Mouse (Mus musculus) hindbrain, postnatal 0 days (tissue): ENCODE results near the gene Pramef20. TPM values are rescaled to one million over a fixed set of nuclear protein-coding genes. Genes with fewer than 3 reads are reported as not detected.
"Not testable (repeated sequence)": the region's sequence is repeated elsewhere in the genome, so short reads cannot be mapped to it uniquely, and the experiment has no call there.

Source experiments
- ATAC-seq: fragments of 200-750 bp; cut with Nextera tagmentation; 2 replicates; pipeline ENCODE4 v1.8.0; 2017; ENCODE audit warnings: mild to moderate bottlenecking, moderate TSS enrichment, moderate library complexity
- DNase-seq: peaks from one replicate; pipeline ENCODE4 v3.0.0-alpha.2; 2015; ENCODE audit warnings: low spot score
- H3K27ac ChIP-seq: fragments of 300-500 bp; sonication (generic); 2 replicates; pipeline ENCODE4 v1.5.1; 2014; ENCODE audit warnings: mild to moderate bottlenecking
- H3K27me3 ChIP-seq: fragments of 300-500 bp; sonication (generic); 2 replicates; pipeline ENCODE4 v1.6.1; 2014; ENCODE audit warnings: low read length, mixed read lengths; ENCODE audit not compliant: insufficient read depth
- H3K36me3 ChIP-seq: fragments of 300-500 bp; sonication (generic); 2 replicates; pipeline ENCODE4 v1.6.1; 2014; ENCODE audit warnings: low read length, mixed read lengths; ENCODE audit not compliant: insufficient read depth
- H3K4me1 ChIP-seq: fragments of 300-500 bp; sonication (generic); 2 replicates; pipeline ENCODE4 v1.6.1; 2014; ENCODE audit warnings: antibody characterized with exemption, low read length, mixed read lengths; ENCODE audit not compliant: insufficient read depth
- H3K4me2 ChIP-seq: fragments of 300-500 bp; sonication (generic); 2 replicates; pipeline ENCODE4 v1.6.1; 2014; ENCODE audit warnings: low read depth, mild to moderate bottlenecking, low read length, moderate library complexity, mixed read lengths
- H3K4me3 ChIP-seq: fragments of 300-500 bp; sonication (generic); 2 replicates; pipeline ENCODE4 v1.5.1; 2014; ENCODE audit warnings: low read length
- H3K9ac ChIP-seq: fragments of 300-500 bp; sonication (generic); replicated peaks from 2 replicates; pipeline ENCODE4 v1.6.1; 2014; ENCODE audit warnings: mild to moderate bottlenecking, low read length, moderate library complexity, mixed read lengths
- H3K9me3 ChIP-seq: fragments of 300-500 bp; sonication (generic); 2 replicates; pipeline ENCODE4 v1.6.1; 2016; ENCODE audit warnings: low read length, mixed read lengths
- CTCF ChIP-seq: IDR thresholded peaks from 2 replicates; pipeline ENCODE4 v1.5.1; 2016; ENCODE audit warnings: antibody characterized with exemption, control low read depth, low read depth
- WGBS: fragments of 180-500 bp; shearing (Covaris S2); extraction: QIAGEN DNeasy Blood & Tissue Kit; methylation state at CpG from one replicate; pipeline ENCODE4 v1.1.7; 2014; 5-methylcytosine and 5-hydroxymethylcytosine counted together
- polyA plus RNA-seq: library from polyadenylated mRNA; unstranded; fragments of >200 nt; fragmentation: Nextera tagmentation; extraction: Ambion mirVana; gene quantifications from 2 replicates; pipeline ENCODE4 v1.2.1, GENCODE M21; 2015
- total RNA-seq: library from RNA; depleted of rRNA; stranded (reverse); fragments of >200 nt; gene quantifications from 2 replicates; pipeline ENCODE4 v1.2.3, GENCODE M21; 2014; rRNA removed

Pramef20 gene
- total and polyA plus RNA-seq, 2 experiments from 2014 or later: not detected

DNA sequence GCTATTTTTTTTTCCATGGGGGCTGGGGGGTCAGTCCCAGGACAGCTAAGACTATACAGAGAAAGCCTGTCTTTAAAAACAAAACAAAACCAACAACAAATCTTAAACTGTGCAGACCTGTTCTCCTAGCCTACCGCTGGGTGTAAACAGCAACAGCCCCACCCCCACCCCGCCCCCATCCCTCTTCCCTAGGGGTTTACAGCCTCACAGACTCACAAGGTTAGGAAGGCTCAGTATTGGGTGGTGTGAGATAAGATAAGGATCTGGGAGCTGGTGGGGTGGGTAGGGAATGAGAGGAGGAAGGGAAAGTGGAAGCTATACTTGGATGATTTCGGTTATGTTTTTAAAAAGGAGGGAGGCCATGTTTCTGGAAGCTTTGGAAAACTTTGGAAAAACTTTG, 18.6 kb upstream of the Pramef20 start:
- 36% methylated on average over 3 of the region's 3 CpGs for WGBS
- Histone ChIP-seq H3K4me1 (no peaks in the 10 kb centered on the region), H3K4me3 (no peak overlapping the region), H3K9ac (no peak overlapping the region), H3K9me3 (peaks cover 16% of the 10 kb centered on the region), H3K4me2 (no peak overlapping the region), H3K27ac (no peak overlapping the region), H3K36me3 (no peaks in the 10 kb centered on the region), H3K27me3 (no peaks in the 10 kb centered on the region)
- no peak for DNase-seq
- no peak for ATAC-seq
- no peak for TF ChIP-seq CTCF

GRCm38 (mm10) chr4:144357642-144358041, 20.1 kb downstream of the Pramef20 start, which contains the start of gene Gm13119:
Gene Gm13119 (plus strand): TSS chr4:144357942.
- not testable (repeated sequence) for H3K27ac ChIP-seq, ATAC-seq, H3K4me3 ChIP-seq, H3K4me2 ChIP-seq, H3K9ac ChIP-seq, H3K27me3 ChIP-seq, H3K36me3 ChIP-seq, DNase-seq, H3K4me1 ChIP-seq, H3K9me3 ChIP-seq
- WGBS: 87% methylated on average over 3 of the region's 3 CpGs

- WGBS: 90% methylated on average over 2 of the region's 3 CpGs
- H3K4me3 ChIP-seq, H3K27ac ChIP-seq, H3K27me3 ChIP-seq, H3K36me3 ChIP-seq, ATAC-seq, H3K4me2 ChIP-seq, H3K4me1 ChIP-seq, DNase-seq, H3K9ac ChIP-seq, H3K9me3 ChIP-seq: not testable (repeated sequence)
These were observed 41.9 kb downstream of the Pramef20 start for GRCm38 (mm10) chr4:144335856-144336255.

- not testable (repeated sequence) for H3K27ac ChIP-seq, H3K36me3 ChIP-seq, DNase-seq, ATAC-seq, H3K9me3 ChIP-seq, H3K27me3 ChIP-seq, H3K9ac ChIP-seq, H3K4me3 ChIP-seq, H3K4me1 ChIP-seq, H3K4me2 ChIP-seq
- whole genome bisulfite sequencing: 56% methylated on average over 4 of the region's 4 CpGs
These were observed 47.8 kb downstream of the Pramef20 start, which contains the start of gene Gm13128 for GRCm38 (mm10) chr4:144329949-144330348. Gene Gm13128 (plus strand): TSS chr4:144330249.

Other genes with a start within 250 kb of the Pramef20 start
- gene Oog3, start 215.3 kb downstream of the Pramef20 start, total RNA-seq: not detected in 2 replicates
- gene Oog3, start 215.3 kb downstream of the Pramef20 start, polyA plus RNA-seq: not detected in 2 replicates
- not detected in 2 replicates for gene Oog2, start 187.2 kb downstream of the Pramef20 start, total RNA-seq
- not detected in 2 replicates for gene Oog2, start 187.2 kb downstream of the Pramef20 start, polyA plus RNA-seq
- gene C87977, start 164.6 kb downstream of the Pramef20 start, total RNA-seq: not detected in 2 replicates
- not detected in 2 replicates for gene C87977, start 164.6 kb downstream of the Pramef20 start, polyA plus RNA-seq
- gene Pramel5, start 97.4 kb downstream of the Pramef20 start, total RNA-seq: not detected in 2 replicates
- gene Pramel5, start 97.4 kb downstream of the Pramef20 start, polyA plus RNA-seq: not detected in 2 replicates
- gene Gm13128, start 47.7 kb downstream of the Pramef20 start, total RNA-seq: not detected in 2 replicates
- not detected in 2 replicates for gene Gm13128, start 47.7 kb downstream of the Pramef20 start, polyA plus RNA-seq
- gene Gm13119, start 20.0 kb downstream of the Pramef20 start, total RNA-seq: not detected in 2 replicates
- gene Gm13119, start 20.0 kb downstream of the Pramef20 start, polyA plus RNA-seq: not detected in 2 replicates
- not detected in 2 replicates for gene Pramef12, start 30.5 kb upstream of the Pramef20 start, total RNA-seq
- not detected in 2 replicates for gene Pramef12, start 30.5 kb upstream of the Pramef20 start, polyA plus RNA-seq
- not detected in 2 replicates for gene 1700012P22Rik, start 60.8 kb upstream of the Pramef20 start, total RNA-seq
- gene 1700012P22Rik, start 60.8 kb upstream of the Pramef20 start, polyA plus RNA-seq: 0.15 and 0.49 TPM in 2 replicates
- not detected in 2 replicates for gene Gm9944, start 75.4 kb upstream of the Pramef20 start, total RNA-seq
- gene Gm9944, start 75.4 kb upstream of the Pramef20 start, polyA plus RNA-seq: not detected in 2 replicates
- gene Aadacl3, start 85.8 kb upstream of the Pramef20 start, total RNA-seq: not detected in 2 replicates
- not detected in 2 replicates for gene Aadacl3, start 85.8 kb upstream of the Pramef20 start, polyA plus RNA-seq
- not detected in 2 replicates for gene 9430007A20Rik, start 141.9 kb upstream of the Pramef20 start, total RNA-seq
- gene 9430007A20Rik, start 141.9 kb upstream of the Pramef20 start, polyA plus RNA-seq: not detected in 2 replicates
- not detected in 2 replicates for gene Gm13124, start 187.2 kb upstream of the Pramef20 start, total RNA-seq
- gene Gm13124, start 187.2 kb upstream of the Pramef20 start, polyA plus RNA-seq: not detected in 2 replicates
- gene Aadacl4, start 235.8 kb upstream of the Pramef20 start, total RNA-seq: not detected in 2 replicates
- not detected in 2 replicates for gene Aadacl4, start 235.8 kb upstream of the Pramef20 start, polyA plus RNA-seq